Mouse (Mus musculus) olfactory bulb, adult 2 months (tissue): ENCODE measurements around the gene Olfr635.

Experiments used
- CTCF ChIP-seq: fragments of 200-500 bp; IDR thresholded peaks from 2 replicates; pipeline ENCODE4 v1.5.1; 2012; ENCODE audit warnings: low read depth, mild to moderate bottlenecking, low read length, moderate library complexity; ENCODE audit not compliant: insufficient read depth
- POLR2A ChIP-seq: fragments of 200-500 bp; IDR thresholded peaks from 2 replicates; pipeline ENCODE4 v1.6.1; 2012; ENCODE audit warnings: mild to moderate bottlenecking, low read depth, low read length, moderate library complexity; ENCODE audit not compliant: insufficient read depth

- TF ChIP-seq POLR2A (no peak), CTCF (no peak)
These were observed 27.5 kb downstream of the Olfr635 start, which contains the start of gene Olfr638 for GRCm38 (mm10) chr7:103998446-103998845.
